Mouse (Mus musculus) spleen, adult 18-20 months (tissue): ENCODE results near the gene Gm49373.
"Not testable (repeated sequence)": the region's sequence is repeated elsewhere in the genome, so short reads cannot be mapped to it uniquely, and the experiment has no call there.

Experiments
- DNase-seq, 2 experiments: peaks; one replicate each; pipeline ENCODE4 v3.0.0; 2022; ENCODE audit warnings: mixed read lengths in 2 of 2

The Gm49373 gene

GRCm38 (mm10) chr9:21067006-21067684 lies 5.8 kb downstream of the Gm49373 start, which contains the start of gene Zglp1:
TSS of gene Zglp1 (minus strand) at chr9:21067093.
- DNase-seq: no peak

GRCm38 (mm10) chr9:21062928-21063327 lies 10.0 kb downstream of the Gm49373 start:
- no peak for DNase-seq

GRCm38 (mm10) chr9:21051578-21051977 lies 21.3 kb downstream of the Gm49373 start:
- DNase-seq: no peak

GRCm38 (mm10) chr9:21045235-21045634 lies 27.7 kb downstream of the Gm49373 start:
- no peak for DNase-seq

GRCm38 (mm10) chr9:21044785-21045184 lies 28.1 kb downstream of the Gm49373 start:
- DNase-seq: not testable (repeated sequence)

- DNase-seq: no peak
Observed at GRCm38 (mm10) chr9:21043563-21043962, 29.3 kb downstream of the Gm49373 start.

- DNase-seq: no peak
Observed at GRCm38 (mm10) chr9:21041308-21041707, 31.6 kb downstream of the Gm49373 start.

GRCm38 (mm10) chr9:21039779-21040178 lies 33.1 kb downstream of the Gm49373 start:
- DNase-seq: no peak

GRCm38 (mm10) chr9:21037481-21037891 lies 35.4 kb downstream of the Gm49373 start:
- no peak for DNase-seq

GRCm38 (mm10) chr9:21036666-21037065 lies 36.2 kb downstream of the Gm49373 start:
- no peak for DNase-seq

GRCm38 (mm10) chr9:21036161-21036560 lies 36.7 kb downstream of the Gm49373 start:
- DNase-seq: no peak

- DNase-seq: no peak
Observed at GRCm38 (mm10) chr9:21035586-21035985, 37.3 kb downstream of the Gm49373 start.

GRCm38 (mm10) chr9:21034481-21035085 lies 38.3 kb downstream of the Gm49373 start:
- no peak for DNase-seq

GRCm38 (mm10) chr9:21033136-21033535 lies 39.8 kb downstream of the Gm49373 start:
- DNase-seq: peak; percentile 77 to 89

- DNase-seq: no peak
Observed at GRCm38 (mm10) chr9:21032491-21032890, 40.4 kb downstream of the Gm49373 start.

- DNase-seq: peak; percentile 34 to 36
Observed at GRCm38 (mm10) chr9:21031896-21032351, 41.0 kb downstream of the Gm49373 start, which contains the start of gene Icam5. TSS of gene Icam5 (plus strand) at chr9:21032073.

GRCm38 (mm10) chr9:21031251-21031895 lies 41.5 kb downstream of the Gm49373 start:
- peak; percentile 55 to 68 for DNase-seq

GRCm38 (mm10) chr9:21030781-21031250 lies 42.1 kb downstream of the Gm49373 start:
- DNase-seq: peak; percentile 86 to 87

- peak in 1 of 2 experiments; percentile 38 for DNase-seq
Observed at GRCm38 (mm10) chr9:21030055-21030600, 42.8 kb downstream of the Gm49373 start.

GRCm38 (mm10) chr9:21029291-21030054 lies 43.4 kb downstream of the Gm49373 start, which contains the start of gene Icam4:
TSS of gene Icam4 (plus strand) at chr9:21029373.
- peak; percentile 64 to 83 for DNase-seq

GRCm38 (mm10) chr9:21028560-21029110 lies 44.3 kb downstream of the Gm49373 start:
- DNase-seq: no peak

GRCm38 (mm10) chr9:21027774-21028290 lies 45.1 kb downstream of the Gm49373 start:
- no peak for DNase-seq
